Mouse (Mus musculus) left cerebral cortex, adult 9 months (tissue): ENCODE measurements at regions not wholly inside any gene's neighbourhood (a gene's known extent, or its start where the extent isn't known, plus 50 kb on each side); places are given as distances from the start of the nearest gene placed in this dataset.
"Not testable (repeated sequence)": the region's sequence is repeated elsewhere in the genome, so short reads cannot be mapped to it uniquely, and the experiment has no call there.

ENCODE experiments used
- DNase-seq, 2 experiments: peaks; one replicate each; pipeline ENCODE4 v3.0.0; 2022; ENCODE audit warnings: low spot score in 2 of 2

DNA sequence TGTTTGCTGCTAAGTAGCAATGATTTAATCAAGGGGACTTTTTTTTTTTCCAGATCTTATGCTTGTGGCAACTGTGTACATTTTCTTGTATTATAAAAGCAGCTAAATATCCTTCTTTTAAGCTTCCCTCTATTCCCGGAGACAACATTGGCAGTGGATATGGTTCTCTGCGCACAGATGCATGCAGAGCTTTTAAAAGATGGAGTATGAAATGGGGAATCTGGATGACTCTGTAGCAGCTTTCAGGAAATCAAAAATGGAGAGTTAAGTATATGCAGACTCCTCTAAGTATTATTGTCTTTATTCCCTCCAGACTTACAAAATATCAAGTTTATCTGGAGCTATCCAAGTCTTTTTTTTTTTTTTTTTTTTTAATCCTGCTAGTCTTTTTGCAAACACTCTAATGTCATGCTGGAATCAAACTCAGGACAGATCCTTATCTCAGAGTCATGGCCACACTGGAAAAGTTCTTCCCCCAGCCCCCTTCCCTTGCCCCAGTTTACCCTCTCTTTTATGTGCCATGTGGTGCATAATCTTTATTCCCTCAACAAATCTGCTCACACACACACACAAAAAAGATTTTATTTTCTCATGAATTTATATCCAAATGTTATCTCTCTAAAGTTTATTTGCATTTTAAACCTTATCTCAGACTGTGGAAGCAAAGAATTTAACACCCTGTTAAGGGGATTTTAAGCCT, 1080.3 kb upstream of the Cdh6 start:
- DNase-seq = no peak

DNA sequence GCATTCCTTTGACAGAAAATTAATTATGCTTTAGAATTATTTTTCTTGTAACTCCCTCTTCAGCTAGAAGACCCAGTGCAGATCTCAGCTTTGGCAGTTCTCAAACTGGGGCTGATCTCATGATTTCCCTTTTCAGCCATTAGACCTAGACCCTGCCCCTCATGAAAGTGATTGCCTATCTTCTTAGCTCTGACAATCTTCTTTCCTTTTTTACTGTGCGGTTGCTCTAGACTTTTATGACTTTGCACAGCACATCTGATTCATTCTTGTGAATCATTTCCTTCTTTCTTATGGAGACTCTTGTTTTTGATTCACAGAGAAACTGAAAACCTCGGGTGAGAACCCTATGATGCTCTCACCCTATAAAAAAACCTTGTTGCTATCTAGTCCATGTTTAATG, 1078.3 kb upstream of the Cdh6 start:
- DNase-seq = no peak

DNA sequence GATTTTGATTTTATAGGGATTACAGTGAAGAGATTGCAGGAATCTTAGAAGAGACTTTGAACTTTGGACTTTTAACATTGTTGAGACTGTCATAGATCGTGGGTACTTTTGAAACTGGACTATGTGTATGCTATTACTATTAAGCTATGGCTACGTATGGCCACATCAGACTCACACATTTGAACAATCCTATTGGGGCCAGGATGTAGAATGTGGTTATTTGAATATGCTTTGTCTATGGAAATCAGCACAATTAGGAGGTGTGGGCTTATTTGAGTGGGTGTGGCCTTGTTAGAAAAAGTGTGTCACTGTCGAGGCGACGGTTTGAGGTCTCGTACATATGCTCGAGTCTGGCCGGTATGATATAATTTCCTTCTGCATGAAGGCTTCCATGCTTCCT, 1041.8 kb upstream of the Cdh6 start:
- no peak for DNase-seq

DNA sequence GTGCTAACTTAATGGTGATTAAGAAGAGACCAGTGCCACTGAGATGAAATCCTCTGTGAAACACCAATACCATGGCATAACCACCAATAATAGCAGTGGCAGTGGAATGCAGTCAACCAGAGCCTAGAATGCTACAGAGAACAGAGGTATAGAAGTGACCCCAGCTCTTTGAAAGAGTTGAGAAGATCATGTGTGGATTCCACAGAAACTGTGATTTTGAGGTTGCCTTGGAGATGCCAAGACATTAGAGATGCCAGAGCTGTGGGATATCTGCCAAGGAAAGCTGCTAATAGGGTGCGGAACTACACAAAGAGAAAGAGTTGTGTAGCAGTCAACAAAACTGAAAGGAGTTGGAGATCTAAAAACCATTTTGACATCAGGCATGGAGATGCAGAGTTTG, 1041.3 kb upstream of the Cdh6 start:
- no peak for DNase-seq

DNA sequence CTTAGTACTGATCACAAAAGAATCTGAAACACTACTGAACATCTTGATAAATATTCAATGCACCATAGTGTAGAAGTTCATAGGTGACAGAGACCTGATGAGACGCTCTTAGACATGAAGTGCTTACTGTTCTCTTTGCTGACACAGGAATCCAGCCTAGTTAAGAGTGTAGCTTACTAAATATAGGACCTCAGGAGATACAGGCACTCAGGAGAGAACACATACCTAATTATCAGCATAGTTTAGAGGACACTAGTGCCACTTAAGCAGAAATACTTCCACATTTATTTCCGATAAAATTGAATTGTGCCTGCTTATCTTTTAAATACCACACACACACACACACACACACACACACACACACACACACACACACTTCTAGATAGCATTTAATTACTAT, 1004.0 kb upstream of the Cdh6 start:
- DNase-seq = no peak

DNA sequence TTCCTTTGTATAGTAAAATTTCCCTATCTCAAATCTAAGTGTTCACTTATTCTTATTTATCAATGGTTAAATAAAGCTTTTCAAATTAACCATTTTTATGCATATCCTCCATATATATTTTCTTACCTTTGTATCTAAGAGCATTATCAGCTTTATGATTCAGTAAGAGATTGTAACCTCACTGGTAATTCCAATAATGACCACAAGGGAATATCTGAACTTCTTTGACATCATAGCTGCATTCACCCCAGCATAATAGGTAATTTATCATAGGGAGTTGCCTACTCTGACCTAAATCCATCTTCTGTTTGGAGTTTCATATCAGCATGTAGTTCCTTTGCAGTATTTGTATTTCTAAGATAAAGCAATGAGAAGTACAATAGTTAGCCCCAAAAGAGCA, 963.9 kb upstream of the Cdh6 start:
- DNase-seq = no peak

DNA sequence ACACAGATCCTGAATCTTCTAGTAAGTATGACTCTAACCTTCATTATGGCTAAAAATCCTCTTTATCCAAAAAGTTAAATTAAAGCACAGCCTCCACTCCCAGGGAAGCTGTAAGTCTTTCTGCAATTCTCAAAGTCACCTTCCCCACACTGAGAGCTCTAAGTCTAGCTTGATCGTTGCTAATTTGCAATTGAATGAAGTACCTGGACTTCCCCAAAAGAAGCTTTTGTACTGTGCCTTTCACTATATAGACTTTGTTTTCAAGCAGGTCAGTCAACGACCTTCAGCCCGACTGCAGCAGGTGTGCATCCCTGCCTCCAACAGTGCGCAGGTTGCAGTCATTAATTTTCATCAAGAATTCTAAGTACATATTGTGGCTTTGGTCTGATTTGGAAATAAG, 950.4 kb upstream of the Cdh6 start:
- DNase-seq = no peak

DNA sequence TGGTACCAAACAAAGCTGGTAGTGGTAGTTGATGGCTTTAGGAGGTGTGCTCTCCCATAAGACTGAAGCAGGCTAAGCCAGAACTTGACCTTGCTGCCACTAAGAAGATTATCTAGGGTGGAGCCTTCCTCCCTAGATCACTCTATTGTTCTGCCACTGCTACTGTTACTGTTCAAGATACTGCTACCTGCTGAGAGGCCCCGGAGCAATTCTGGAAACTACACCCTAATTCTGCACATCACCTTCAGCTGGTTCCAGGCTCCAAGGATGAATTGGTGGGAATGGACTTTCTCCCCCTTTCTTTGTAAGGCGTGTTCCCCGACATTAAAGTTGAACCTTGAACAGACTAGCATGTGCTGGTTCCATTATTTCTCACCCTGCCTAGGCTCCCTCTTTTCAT, 944.8 kb upstream of the Cdh6 start:
- DNase-seq = not testable (repeated sequence)

DNA sequence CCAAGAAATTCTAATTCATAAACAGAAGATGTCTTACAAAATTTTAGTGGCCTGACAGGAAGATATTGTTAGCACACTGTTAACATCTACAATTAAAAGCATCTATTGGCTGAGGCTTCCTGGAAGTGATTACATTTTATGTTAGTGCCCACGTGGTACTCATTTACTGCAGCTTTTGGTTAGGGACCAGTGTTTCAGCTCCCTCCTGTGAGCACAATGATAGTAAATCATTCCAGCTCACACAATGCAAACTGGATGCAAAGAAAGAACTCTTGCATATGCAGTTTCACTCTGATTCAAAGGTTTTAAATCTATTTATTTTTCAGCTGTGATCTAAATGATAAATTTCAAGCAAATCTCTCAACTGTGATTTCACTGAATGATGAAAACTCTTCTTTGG, 928.3 kb upstream of the Cdh6 start:
- no peak for DNase-seq

DNA sequence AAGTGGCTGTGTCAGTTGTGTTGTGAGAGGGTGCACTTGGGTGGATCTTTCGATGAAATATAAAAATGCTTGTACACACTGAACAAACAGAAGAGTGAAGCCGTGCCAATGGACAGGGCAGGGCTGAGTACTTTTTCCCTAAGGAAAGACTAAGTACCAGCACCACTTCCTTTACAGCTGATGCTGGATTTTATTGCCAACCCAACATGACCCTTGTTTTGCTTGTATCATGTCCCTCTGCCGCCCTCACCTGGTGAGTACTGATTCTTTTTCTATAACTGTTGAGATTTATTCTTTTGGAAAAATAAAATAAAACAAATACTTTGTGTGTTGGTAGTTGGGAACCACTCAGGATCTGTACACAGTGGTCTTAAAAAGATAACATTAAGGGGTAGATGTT, 878.4 kb upstream of the Cdh6 start:
- DNase-seq = peak in 1 of 2 experiments; percentile 12
